Mouse (Mus musculus) inflammation-experienced regulatory T-cells, adult 6 months (primary cell): ENCODE measurements around the gene Slc22a5. TPM values are rescaled to one million over a fixed set of nuclear protein-coding genes. Genes with fewer than 3 reads are reported as not detected.
"Not testable (repeated sequence)": the region's sequence is repeated elsewhere in the genome, so short reads cannot be mapped to it uniquely, and the experiment has no call there.

Source experiments
- ATAC-seq: one replicate; pipeline ENCODE4 v1.8.0; 2017
- polyA plus RNA-seq, 3 experiments: library from polyadenylated mRNA; unstranded; fragments of 100-300 nt; shearing (Covaris generic); gene quantifications; one replicate each; pipeline ENCODE4 v1.2.1; 2017

Slc22a5 gene
- polyA plus RNA-seq, 3 experiments from 2014 or later: 8.9 to 15.5 (median 12.7) TPM

DNA sequence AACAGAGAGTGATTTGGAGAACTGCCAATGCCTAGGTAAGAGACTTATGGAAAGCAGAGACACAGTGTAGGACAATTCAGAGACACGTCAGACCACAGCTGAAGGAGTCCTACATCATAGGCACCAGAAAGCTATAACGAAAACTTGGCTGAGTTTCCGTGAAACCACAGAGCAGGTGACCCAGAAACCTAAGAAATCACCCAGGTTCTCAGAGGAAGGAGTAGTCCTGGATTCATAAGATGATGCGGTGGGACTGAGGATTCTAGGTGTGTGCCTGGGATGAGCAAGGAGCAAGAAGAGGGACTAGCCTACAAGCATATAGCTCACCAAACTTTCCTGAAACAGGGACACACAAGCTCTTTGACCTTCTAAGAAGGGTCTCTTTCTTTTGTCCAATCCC lies 3.2 kb downstream of the Slc22a5 start:
- ATAC-seq: no peak

DNA sequence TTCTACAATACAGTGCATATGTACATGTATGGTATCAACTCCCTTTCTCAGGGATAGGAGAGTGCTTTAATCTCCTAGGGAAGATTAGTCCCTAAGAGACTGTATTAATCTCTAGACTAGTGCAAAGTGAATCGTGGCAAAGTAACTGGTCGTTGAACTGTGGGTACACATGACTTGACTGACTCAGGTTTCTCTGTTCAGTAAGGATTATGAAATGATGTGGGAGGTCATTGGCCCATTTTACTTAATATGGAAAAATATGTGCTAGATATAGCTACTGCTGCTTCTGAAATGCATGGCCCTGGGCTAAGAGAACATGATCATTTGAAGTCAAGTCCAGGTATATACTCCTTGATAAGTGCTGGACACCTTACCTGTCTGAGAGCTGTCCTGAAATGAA lies 8.2 kb downstream of the Slc22a5 start:
- ATAC-seq: no peak

DNA sequence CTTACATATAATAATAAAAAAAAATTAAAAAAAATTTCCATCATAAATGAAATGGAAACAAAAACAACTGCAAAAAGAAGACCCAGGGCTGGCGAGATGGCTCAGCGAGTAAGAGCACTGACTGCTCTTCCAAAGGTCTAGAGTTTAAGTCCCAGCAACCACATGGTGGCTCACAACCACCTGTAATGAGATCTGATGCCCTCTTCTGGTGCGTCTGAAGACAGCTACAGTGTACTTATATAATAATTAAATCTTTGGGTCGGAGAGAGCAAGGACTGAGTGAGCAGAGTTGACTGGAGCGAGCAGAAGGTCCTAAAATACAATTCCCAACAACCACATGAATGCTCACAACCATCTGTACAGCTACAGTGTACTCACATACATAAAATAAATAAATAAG lies 13.4 kb downstream of the Slc22a5 start:
- not testable (repeated sequence) for ATAC-seq

DNA sequence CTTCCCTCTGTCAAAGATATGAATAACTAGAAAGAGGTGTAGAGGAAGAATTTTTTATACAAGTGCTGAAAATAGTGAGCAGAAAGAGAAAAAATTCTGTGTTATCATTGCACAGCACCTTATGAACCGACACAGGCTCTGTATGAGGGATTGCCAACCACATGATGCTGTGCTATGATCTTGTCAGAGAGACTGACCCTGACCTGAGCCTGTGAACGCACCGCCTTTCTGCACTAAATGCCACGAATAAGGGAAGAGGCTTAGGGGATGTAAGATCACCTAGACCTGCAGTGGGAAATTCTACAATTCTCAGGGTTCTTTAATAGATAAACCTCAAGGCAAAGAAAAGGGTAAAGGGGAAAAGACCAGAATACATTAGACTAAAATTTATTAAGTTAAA lies 15.0 kb downstream of the Slc22a5 start:
- ATAC-seq: no peak

DNA sequence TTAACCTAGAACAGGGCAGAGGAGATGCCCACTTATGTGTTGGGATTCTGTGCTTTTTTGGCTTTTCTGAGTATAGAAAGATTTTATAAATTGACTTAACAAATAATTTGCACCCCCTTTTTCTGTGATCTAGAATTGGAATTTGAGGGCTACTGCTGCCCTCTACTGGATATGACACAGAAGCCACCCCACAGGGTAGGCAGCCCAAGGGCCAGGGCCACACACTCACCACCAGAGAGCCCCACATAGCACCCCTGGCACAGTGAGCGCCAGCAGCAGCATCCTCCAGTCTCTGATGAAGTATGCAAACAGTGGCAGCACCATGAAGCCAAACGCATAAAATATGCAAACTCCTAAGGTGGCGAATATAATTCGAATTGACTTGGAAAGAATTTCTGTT lies 16.8 kb downstream of the Slc22a5 start:
- ATAC-seq: no peak

DNA sequence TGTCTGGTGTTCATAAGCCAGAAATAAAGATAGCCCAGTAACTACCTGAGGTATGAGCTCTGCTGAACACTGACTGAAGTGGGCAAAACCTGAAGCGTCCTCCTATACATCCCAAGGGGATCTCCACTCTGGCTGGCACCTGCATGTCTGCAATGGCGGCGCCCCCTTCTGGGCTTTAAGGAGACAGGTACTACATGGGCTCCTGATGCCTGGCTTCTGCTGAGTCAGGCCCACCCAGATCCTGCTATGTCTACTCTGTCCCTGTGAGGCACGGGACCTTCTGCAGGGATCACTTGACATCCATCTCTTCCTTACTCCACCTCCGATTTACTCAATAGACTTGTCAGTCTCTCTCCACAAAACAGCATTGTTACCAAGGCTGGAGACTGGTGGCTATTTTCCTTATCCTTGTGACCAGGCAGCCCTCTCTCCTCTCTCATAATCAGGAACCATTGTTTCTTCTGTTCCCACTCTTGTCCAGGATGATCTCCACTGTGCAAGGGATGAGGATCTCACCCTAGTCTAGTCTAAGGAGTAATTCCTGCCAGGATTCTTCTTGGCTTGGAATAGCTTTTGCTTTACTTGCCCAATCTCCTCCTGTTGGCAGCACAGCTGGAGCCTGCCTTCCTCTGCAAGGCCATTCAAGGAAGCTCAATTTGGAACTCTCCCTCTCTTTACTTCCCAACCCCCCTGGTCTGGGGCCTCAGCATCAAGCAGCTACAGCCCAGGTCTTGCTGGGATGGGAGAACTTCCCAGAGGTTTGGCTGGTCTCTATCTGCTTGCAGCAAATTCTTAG lies 17.4 kb downstream of the Slc22a5 start:
- ATAC-seq: not testable (repeated sequence)

DNA sequence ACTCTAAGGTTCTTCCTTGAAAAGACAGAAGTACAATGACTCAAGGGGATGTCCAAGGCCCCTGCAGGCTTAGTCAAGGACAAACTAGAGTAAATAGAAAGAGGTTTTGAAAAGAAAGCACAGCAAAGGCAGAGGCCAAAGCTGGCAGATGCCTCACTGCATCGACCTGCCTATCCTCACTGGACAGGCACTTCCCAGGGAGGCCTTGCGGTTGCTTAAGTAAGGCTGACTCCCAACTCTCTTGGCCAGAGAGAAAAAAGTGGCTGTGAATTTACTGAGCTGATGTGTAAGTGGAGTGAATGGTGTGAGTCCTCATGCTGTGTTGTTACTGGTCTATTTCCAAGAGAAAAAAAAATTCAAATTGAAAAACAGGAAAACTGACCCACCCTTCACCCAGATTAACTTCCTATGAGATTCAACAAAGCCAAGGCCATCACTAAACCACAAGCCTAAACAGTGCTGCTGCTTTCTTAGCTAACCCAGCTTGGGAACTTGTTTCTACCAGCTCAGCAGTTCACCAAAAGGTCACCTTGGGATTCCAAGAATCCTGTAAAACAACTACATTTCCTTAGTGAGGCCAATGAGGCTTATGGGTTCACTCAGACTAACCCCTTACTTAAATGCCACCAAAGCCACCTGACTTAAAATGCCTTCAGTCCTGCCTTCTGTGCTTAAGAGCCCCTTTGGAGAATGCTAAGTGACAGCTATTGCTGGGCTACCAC lies 19.5 kb downstream of the Slc22a5 start:
- no peak for ATAC-seq

DNA sequence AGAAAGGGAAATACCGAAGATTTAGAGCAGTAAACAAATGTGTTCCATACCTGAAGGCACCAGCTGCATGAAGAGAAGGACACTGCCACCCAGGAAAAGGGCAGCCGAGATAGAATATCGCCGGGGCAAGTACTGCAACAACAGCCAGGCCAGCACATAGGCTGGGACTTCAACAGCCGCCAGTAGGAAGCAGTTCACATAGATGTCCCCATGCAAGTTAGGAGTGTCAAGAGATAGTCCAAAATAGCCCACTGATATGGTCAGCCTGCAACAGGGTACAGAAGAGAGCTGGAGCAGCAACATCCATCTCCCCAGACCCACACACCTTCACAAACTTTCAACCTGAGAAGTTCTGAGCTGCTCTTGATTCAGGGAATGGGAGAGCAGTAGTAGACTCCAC lies 22.3 kb downstream of the Slc22a5 start:
- no peak for ATAC-seq

DNA sequence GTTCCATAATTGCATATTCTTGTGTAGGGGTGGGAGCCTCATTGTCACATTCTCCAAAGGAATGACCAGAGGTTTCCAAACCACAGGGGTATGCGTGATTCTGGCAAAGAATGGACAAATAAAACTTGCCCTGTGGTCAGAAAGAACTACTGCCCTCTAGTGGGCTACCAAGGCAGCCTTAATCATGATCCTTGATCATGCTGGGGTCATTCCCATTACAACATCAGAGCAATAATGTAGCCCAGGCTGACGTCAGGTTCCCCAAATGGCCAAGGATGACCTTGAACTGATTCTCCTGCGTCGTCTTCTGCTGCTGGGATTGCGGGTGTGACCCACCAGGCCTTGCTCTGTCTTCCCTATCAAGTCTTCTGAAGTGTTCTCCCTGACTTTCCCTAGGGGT lies 23.1 kb downstream of the Slc22a5 start:
- not testable (repeated sequence) for ATAC-seq

DNA sequence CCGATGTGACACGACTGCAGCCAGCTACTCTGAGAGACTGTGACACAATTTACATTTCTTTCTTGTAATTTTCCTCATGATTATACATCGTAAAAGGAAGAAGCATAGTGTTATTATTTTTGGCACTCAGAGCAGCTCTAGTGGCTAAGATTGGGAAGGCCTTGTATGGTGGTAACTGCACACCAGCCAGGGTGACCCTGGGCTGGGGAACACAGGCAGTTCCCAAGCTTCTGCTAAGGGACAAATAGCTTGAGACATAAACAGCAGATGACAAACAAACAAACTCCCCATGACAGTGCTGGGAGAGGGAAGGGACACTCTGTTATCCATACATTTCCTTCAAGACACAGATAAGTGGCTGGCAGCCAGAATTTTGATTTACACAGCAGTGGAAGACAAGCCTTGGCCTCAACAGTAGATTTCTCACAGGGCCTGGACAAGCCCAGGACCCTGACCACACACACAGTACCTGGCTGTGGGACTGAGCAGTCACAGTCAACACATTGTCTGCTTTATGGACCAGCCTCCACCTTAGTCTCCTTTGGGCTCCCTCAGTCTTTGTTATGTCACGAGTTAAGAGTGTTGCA lies 26.6 kb downstream of the Slc22a5 start:
- ATAC-seq: not testable (repeated sequence)

DNA sequence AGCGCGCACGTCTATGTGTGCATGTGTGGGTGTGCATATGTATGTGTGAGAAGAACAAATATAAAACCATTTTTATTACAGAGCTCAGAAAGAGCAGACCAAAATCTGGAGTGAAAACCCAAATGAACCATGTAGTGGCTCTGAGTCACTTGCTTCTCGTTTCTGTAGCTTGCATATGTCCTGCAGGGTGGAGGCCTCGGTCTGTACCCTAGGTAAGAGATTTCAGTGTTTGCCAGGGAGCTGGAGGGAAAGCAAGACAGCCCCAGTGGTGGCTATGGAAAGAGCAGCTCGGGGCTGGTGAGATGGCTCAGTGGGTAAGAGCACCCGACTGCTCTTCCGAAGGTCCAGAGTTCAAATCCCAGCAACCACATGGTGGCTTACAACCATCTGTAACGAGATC lies 30.5 kb downstream of the Slc22a5 start:
- ATAC-seq: not testable (repeated sequence)

DNA sequence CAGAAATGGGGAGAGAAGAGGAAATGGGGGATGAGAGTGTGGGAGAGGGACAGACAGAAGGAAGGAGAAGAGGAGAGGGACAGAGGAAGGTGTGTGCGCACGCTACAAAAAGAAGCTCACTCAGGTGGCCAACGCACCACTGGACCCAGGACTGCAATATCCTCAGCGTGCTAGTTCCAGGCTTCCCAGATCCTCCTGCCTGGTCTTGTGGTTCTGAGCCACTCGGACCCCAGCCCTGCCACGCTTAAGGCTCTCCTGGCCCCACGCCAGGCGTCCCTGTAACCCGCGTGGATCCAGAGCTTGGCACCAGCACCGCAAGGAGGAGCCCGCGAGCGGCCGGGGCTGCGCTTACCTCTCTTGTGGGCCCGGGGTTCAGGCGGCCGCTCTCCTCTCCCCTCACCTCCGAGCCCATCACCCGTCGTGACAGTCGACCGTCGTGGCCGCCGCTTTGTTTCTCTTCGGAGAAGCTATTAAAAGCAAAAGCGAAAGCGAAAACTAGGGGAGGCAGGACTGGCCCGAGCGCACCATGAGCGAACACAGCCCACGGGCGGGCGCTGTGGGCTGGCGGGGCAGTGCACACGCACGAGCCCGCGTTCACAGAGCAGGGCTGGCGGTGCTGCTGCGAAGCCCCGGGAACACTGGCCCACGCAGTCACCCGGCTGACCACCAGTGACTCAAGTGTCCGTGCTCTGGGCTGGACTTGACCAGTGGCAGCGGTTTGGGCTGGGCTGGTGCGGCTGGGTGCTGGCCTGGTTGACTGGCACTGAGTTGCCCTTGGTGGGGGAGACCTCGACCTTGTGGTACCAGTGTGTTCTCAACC lies 32.5 kb downstream of the Slc22a5 start, which contains the start of gene Gm12216:
TSS of gene Gm12216 (minus strand) at position 496 of the 820 bp plus-strand sequence.
- ATAC-seq: peak; percentile 89

DNA sequence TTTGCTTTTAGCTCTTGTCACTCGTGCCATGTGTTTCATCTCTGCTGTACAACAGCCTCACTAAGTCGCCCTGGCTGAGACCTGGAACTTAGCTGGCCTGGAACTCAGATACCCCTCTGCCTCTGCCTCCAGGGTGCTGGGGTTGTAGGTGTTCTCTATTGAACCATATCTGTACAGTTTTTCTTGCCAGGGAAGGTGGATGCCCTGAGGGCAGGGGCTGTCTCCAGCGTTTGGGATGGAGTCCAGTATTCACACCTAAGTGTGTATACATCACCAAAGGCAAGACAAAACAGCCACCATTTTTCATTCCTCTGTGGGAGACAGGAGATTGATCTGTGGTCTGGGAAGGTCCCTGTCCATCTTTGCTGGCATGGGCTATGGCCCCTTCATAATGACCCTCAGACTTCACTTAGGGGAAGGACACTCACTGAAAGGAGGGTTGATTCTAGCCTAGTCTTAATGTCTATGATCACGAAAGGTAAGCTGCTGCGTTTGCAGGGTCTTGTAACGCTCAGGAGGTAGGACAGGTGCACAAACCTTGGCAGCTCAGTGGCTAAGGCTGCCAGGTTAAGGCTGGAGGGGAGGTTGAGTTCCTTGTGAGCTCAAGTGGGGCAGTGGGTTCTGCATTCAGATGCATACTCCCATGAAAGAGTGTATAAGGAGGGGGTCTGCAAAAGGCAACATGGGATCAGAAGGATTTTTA lies 33.3 kb downstream of the Slc22a5 start:
- peak; percentile 8 for ATAC-seq

DNA sequence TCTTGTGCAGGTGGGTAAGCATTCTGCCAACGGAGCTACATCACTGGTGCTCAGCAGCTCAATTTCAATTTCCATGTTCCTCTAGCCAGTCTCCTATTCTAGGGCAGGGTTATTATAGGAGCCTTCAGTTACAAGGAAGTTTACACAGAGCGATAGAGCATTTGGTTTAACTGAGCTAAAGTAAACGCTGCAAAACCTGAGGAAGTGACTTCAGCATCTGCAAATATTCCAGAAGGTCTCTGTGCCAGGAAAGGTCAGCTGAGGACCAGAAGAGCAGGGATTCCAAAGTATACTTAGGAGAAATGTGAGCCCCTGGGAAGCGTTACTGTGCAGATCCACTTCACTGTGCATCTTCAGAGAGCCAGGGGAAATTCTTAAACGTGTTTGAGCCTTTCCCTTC lies 37.8 kb downstream of the Slc22a5 start:
- ATAC-seq: no peak

DNA sequence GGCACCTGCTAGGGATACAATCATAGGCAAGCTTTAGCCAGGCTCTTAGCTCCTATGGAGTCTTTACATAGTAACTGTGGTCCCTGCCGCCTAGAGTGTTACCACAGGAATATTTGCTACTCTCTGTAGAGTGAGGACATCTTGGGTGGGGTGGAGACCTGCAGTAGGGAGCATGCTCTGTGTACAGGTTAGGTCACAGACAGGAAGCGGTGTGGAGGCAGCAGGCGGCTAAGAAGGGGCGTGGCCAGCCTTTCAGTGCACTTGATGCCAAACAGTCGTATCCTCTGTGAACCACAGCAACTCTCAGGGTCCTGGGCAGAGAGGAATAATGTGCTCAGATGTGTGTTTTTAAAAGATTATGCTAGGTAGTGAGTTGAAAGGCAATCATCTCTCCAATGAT lies 39.7 kb downstream of the Slc22a5 start:
- peak; percentile 99 for ATAC-seq

DNA sequence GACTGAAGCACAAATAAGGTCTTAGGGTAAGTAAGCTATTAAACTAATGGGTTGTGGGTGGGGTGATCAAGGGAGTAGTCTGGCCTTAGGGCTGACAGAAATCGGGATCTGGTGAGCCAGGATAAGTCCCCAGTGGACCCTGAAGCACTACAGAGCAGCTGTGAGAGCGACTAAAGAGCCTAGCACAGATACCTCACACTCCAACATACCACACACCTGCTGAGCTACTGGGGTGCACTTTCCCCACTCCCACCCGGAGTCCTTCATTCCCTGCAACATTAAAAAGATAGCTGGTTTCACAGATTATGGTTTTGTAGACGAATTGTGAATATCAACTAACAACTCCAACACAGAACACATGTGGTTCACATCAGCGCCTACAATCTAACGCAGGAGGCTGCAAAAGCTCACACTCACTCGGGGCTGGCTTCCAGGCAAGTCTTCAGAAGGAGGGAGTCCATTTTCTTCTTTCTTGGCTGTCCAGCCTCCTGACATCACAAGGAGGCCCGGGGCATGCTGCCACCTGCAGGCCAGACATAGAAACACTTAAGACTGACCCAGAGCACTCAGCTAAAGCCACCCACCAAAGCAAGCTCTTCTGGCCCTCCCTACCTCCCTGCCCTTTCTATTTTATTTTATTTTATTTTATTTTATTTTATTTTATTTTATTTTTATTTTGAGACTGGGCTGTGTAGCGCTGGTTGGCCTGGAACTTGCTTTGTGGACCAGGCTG lies 41.7 kb downstream of the Slc22a5 start:
- no peak for ATAC-seq

DNA sequence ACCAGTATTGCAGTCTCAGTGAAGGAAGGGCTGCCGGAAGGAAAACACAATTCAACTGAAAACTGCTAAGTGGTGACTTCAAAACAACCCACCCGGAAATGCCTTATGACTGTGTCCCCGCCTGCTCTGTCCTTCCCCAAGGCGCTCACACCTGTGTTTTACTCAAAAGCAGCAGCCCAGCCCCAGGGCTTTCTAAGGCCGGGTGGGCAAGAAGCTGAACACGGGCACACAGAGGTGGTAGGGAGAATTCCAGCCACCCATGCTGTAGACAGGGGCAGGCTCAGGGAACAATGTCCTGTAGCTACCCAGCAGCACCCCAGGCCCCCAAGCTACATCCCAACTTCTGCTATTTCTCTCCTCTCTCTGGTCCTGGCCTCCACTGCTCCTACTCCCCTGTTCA lies 45.8 kb downstream of the Slc22a5 start:
- ATAC-seq: peak; percentile 92

DNA sequence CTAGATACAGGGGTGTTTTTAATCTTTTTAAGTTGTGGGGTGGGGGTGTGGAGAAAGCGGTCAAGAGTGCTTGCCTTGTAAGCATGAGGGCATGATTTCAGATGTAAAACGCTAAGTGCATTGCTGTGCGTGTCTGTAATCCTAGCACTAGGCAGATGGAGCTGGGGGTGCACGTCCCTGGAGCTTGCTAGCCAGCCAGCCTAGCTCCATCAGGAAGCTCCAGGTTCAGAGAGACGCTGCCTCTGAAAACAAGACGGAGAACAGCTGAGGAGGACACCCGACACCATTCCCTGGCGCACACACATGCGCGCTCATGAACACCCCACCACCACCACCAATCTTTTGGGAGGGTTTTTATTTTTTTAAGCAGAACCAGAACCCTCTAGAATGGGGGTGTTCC lies 48.4 kb downstream of the Slc22a5 start:
- no peak for ATAC-seq

DNA sequence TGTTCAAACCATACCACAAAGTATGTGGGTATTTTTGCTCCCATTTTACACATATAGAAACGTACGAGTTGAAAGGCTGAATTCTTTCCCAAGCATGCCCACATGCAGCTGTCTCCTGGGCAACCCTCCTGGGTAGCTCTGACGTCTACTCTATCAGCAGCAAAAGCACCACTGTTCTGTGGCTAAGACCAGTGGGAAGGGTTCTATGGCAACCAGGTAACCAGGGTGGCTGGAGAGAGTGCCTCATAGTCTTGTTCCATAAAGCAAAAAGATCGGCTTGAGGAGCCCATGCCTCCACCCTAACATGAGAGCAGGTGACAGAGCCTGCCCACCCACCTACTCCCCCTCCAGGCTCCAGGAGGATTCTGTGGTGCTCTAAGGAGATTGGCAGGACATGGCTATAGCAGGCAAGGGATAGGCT lies 49.3 kb downstream of the Slc22a5 start:
- no peak for ATAC-seq

DNA sequence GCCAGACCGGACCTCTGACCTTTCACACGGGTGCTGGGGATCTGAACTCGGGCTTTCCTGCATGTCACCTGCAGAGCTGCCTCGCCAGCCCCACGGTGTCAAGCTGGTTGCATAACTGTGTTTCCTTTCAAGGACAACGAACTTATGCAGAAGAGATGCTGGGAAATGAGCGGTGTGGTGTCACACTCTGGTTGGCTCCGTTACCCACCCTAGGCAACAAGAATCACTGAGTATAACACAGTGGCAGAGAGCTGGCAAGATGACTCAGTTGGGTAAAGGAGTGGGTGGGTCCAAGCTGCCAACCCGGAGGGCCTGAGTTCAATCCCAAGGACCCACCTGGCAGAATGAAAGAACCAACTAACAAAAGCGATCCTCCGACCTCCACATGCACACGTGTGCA lies 49.9 kb downstream of the Slc22a5 start:
- no peak for ATAC-seq
